In the genomic region with DNA sequence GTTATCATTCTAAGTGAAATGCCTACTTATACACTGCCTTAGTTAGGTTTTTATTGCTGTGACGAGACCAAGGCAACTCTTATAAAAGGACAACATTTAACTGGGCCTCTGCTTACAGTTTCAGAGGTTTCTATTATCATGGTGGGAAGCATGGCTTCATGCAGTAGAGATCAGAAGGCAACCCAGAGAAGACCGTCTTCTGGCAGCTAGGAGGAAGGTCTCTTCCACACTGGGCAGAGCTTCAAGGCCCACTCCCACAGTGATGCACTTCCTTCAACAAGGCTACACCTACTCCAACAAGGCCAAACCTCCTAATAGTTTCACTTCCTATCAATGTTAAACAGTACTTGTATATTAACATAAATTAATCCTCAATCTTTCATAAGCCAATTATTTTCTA, we compare ENCODE assay signal across 20 mouse cellular contexts. TPM values are rescaled to one million over a fixed set of nuclear protein-coding genes. Genes with fewer than 3 reads are reported as not detected.
A peak's percentile ranks its signal among the peaks of the same experiment; 100 is the strongest.
DNase-seq lines count a peak whose midpoint lies in the region; ATAC-seq and TF ChIP-seq lines count a peak whose summit lies in the region.
"Had no signal": no experiment of that assay in that cellular context is flagged by ENCODE, and none has a peak within 500 bp of the region (broad histone marks: within the 10 kb centered on the region; RNA-seq: fewer than 3 reads in every experiment).

No protein-coding gene starts in this region.

- H3K4me3 ChIP-seq in intestine, postnatal 0 days (ENCODE audit: low read depth, low read length): no peak overlapping the region
- H3K4me3 ChIP-seq: embryonic facial prominence, embryonic 13.5 days; embryonic facial prominence, embryonic 15.5 days; erythroblast, embryonic 14.5 days; forebrain, embryonic 10.5 days; forebrain, embryonic 12.5 days had no signal

- no peak overlapping the region for H3K4me2 ChIP-seq in intestine, postnatal 0 days (replicated peaks; ENCODE audit: low read depth)
- H3K4me2 ChIP-seq: embryonic facial prominence, embryonic 13.5 days; embryonic facial prominence, embryonic 15.5 days; forebrain, embryonic 12.5 days had no signal

- TF ChIP-seq CTCF in intestine, postnatal 0 days (IDR thresholded peaks at IDR 0.05; ENCODE audit: low read depth): no peak

- no peaks in the 10 kb centered on the region for H3K36me3 ChIP-seq in splenic B cell, adult 2 months (ENCODE audit: control insufficient read depth, insufficient read depth, low read length, poor library complexity, severe bottlenecking)
- no peaks in the 10 kb centered on the region for H3K36me3 ChIP-seq in intestine, postnatal 0 days (ENCODE audit: control insufficient read depth, insufficient read depth)
- H3K36me3 ChIP-seq: embryonic facial prominence, embryonic 13.5 days; embryonic facial prominence, embryonic 15.5 days; forebrain, embryonic 12.5 days had no signal

- no peak overlapping the region for H3K27ac ChIP-seq in intestine, postnatal 0 days (ENCODE audit: low read depth, low read length)
- H3K27ac ChIP-seq: embryonic facial prominence, embryonic 13.5 days; embryonic facial prominence, embryonic 15.5 days; forebrain, embryonic 10.5 days; forebrain, embryonic 12.5 days had no signal

- no peaks in the 10 kb centered on the region for H3K27me3 ChIP-seq in splenic B cell, adult 2 months (ENCODE audit: control insufficient read depth, insufficient read depth, low read length, poor library complexity, severe bottlenecking)
- no peaks in the 10 kb centered on the region for H3K27me3 ChIP-seq in intestine, postnatal 0 days (replicated peaks; ENCODE audit: control insufficient read depth, insufficient read depth, low read length)
- H3K27me3 ChIP-seq: embryonic facial prominence, embryonic 13.5 days; embryonic facial prominence, embryonic 15.5 days; forebrain, embryonic 12.5 days had no signal

- ATAC-seq in megakaryocyte, adult 5-6 weeks (ENCODE audit: poor library complexity, severe bottlenecking): peak; percentile 83
- no peak for ATAC-seq in intestine, postnatal 0 days
- ATAC-seq: forebrain, embryonic 14.5 days; forebrain, postnatal 0 days had no signal

- WGBS in intestine, postnatal 0 days: 82% methylated on average over 2 of the region's 2 CpGs

- DNase-seq in heart, adult 11 months: peak; percentile 81
- no peak for DNase-seq in heart, postnatal 36 days
- DNase-seq in A20 (ENCODE audit: low read depth, low spot score): peak; percentile 39
- peak; percentile 45 for DNase-seq in splenic B cell, adult 2 months (ENCODE audit: low read depth, low spot score)
- DNase-seq in cerebellum, adult 11-12 months: no peak
- DNase-seq: adrenal gland, adult 8-10 months; adrenal gland, postnatal 14 days; adrenal gland, postnatal 36 days; cerebellum, adult 8-10 months; cerebellum, postnatal 36 days; embryo, embryonic 11 days; forebrain, postnatal 0 days had no signal

- intact Hi-C loops in heart, postnatal 36 days (cut with DNase I): no loop called here

- H3K9me3 ChIP-seq in intestine, postnatal 0 days (ENCODE audit: control insufficient read depth): no peaks in the 10 kb centered on the region
- H3K9me3 ChIP-seq: embryonic facial prominence, embryonic 13.5 days; embryonic facial prominence, embryonic 15.5 days; forebrain, embryonic 10.5 days; forebrain, embryonic 12.5 days had no signal

- H3K9ac ChIP-seq in intestine, postnatal 0 days (ENCODE audit: low read depth, low read length): no peak overlapping the region
- H3K9ac ChIP-seq: embryonic facial prominence, embryonic 13.5 days; embryonic facial prominence, embryonic 15.5 days; forebrain, embryonic 12.5 days; forebrain, postnatal 0 days had no signal

- 0 out of 2 replicates have a peak, but pooled peaks cover 2% of the 10 kb centered on the region for H3K4me1 ChIP-seq in intestine, postnatal 0 days (replicated peaks; ENCODE audit: control insufficient read depth, insufficient read depth, low read length)
- H3K4me1 ChIP-seq: embryonic facial prominence, embryonic 13.5 days; embryonic facial prominence, embryonic 15.5 days had no signal

RNA-seq across cellular contexts. Expression of gene Pou2f1, which starts 14.4 kb away (rescaled TPM):
- 10 to 100 TPM; 10.4 to 13.0 TPM for total RNA-seq in heart, postnatal 36 days (2021)
- 21.9 and 25.6 TPM in 2 replicates for total RNA-seq in megakaryocyte, adult 5-6 weeks (2015)
- total RNA-seq in megakaryocyte, adult 5-6 weeks (2017): 12.9 and 18.1 TPM in 2 replicates
- polyA plus RNA-seq in intestine, postnatal 0 days (2015; fragmentation: Nextera tagmentation; extraction: Ambion mirVana): 6.1 and 6.9 TPM in 2 replicates

Comparison
In these comparisons a context has a peak if more than half of its experiments do, and no peak if none do; other contexts are left out.
1. DNase-seq: peak in heart, adult 11 months (single experiment), A20 (single experiment) and splenic B cell, adult 2 months (single experiment); none in heart, postnatal 36 days (0 of 2) and cerebellum, adult 11-12 months (single experiment).